Mouse (Mus musculus) spleen, adult 2 months (tissue): ENCODE measurements at regions not wholly inside any gene's neighbourhood (a gene's known extent, or its start where the extent isn't known, plus 50 kb on each side); places are given as distances from the start of the nearest gene placed in this dataset.

ENCODE experiments used
- DNase-seq, 2 experiments: peaks; one replicate each; pipeline versions ENCODE4 v3.0.0 to v3.0.0-alpha.2; 2012 to 2021; ENCODE audit warnings: low spot score in 2 of 2, low read depth in 1 of 2
- H3K27ac ChIP-seq: fragments of 200-500 bp; 2 replicates; pipeline ENCODE4 v1.5.1; 2012; ENCODE audit warnings: low read length, inconsistent platforms; ENCODE audit not compliant: insufficient read depth
- H3K27me3 ChIP-seq: fragments of 200-500 bp; 2 replicates; pipeline ENCODE4 v1.6.1; 2012; ENCODE audit warnings: mild to moderate bottlenecking, moderate library complexity, low read length, inconsistent platforms; ENCODE audit not compliant: control insufficient read depth, insufficient read depth
- H3K36me3 ChIP-seq: fragments of 200-500 bp; 2 replicates; pipeline ENCODE4 v1.6.1; 2012; ENCODE audit warnings: mild to moderate bottlenecking, low read length, inconsistent platforms; ENCODE audit not compliant: control insufficient read depth, insufficient read depth
- H3K4me1 ChIP-seq: fragments of 200-500 bp; 2 replicates; pipeline ENCODE4 v1.6.1; 2011; ENCODE audit warnings: inconsistent platforms; ENCODE audit not compliant: control insufficient read depth, insufficient read depth, insufficient read length
- H3K4me3 ChIP-seq: fragments of 200-500 bp; 2 replicates; pipeline ENCODE4 v1.5.1; 2011; ENCODE audit warnings: mild to moderate bottlenecking, inconsistent platforms; ENCODE audit not compliant: insufficient read depth, insufficient read length; ENCODE audit errors: extremely low read depth
- CTCF ChIP-seq: fragments of 200-500 bp; IDR thresholded peaks from 2 replicates; pipeline ENCODE4 v1.5.1; 2011; ENCODE audit warnings: mild to moderate bottlenecking, inconsistent platforms; ENCODE audit not compliant: insufficient read depth, insufficient read length, insufficient replicate concordance; ENCODE audit errors: extremely low read depth
- POLR2A ChIP-seq: fragments of 200-500 bp; IDR thresholded peaks from 2 replicates; pipeline ENCODE4 v1.6.1; 2011; ENCODE audit warnings: low read depth, low read length, inconsistent platforms
- WGBS: fragments of 180-500 bp; shearing (Covaris S2); methylation state at CpG from one replicate; pipeline ENCODE4 v1.1.7; 2018; 5-methylcytosine and 5-hydroxymethylcytosine counted together

- Histone ChIP-seq H3K27ac (no peak overlapping the region), H3K4me3 (no peak overlapping the region), H3K36me3 (no peaks in the 10 kb centered on the region), H3K4me1 (no peaks in the 10 kb centered on the region), H3K27me3 (no peaks in the 10 kb centered on the region)
- TF ChIP-seq CTCF (no peak), POLR2A (no peak)
- 86% methylated on average over 12 of the region's 12 CpGs for WGBS
- no peak for DNase-seq
These were observed 103.2 kb upstream of the Fstl4 start for GRCm38 (mm10) chr11:52661234-52661633.

- no peaks in the 10 kb centered on the region for H3K4me1 ChIP-seq
- no peak for TF ChIP-seq POLR2A
- TF ChIP-seq CTCF, result no peak
- H3K36me3 ChIP-seq, result no peaks in the 10 kb centered on the region
- H3K27ac ChIP-seq, result no peak overlapping the region
- no peak for DNase-seq
- 86% methylated on average over 15 of the region's 15 CpGs for WGBS
- no peaks in the 10 kb centered on the region for H3K27me3 ChIP-seq
- H3K4me3 ChIP-seq, result no peak overlapping the region
These were observed 102.4 kb upstream of the Fstl4 start for GRCm38 (mm10) chr11:52661894-52662593.

- WGBS, result 71% methylated on average over 1 of the region's 1 CpGs
- no peak for TF ChIP-seq CTCF
These were observed 99.1 kb upstream of the Fstl4 start for GRCm38 (mm10) chr11:52665343-52665742.

GRCm38 (mm10) chr11:52675022-52675421 is 89.4 kb upstream of the Fstl4 start:
- TF ChIP-seq POLR2A, result no peak
- TF ChIP-seq CTCF, result no peak
- Histone ChIP-seq H3K27me3 (no peaks in the 10 kb centered on the region), H3K36me3 (no peaks in the 10 kb centered on the region), H3K4me1 (no peaks in the 10 kb centered on the region), H3K4me3 (no peak overlapping the region), H3K27ac (no peak overlapping the region)
- WGBS, result 59% methylated on average over 6 of the region's 6 CpGs
- DNase-seq, result no peak

More at GRCm38 (mm10) chr11:52665343-52665742, 99.1 kb upstream of the Fstl4 start:
- no peak for DNase-seq
- no peaks in the 10 kb centered on the region for H3K4me1 ChIP-seq
- H3K27me3 ChIP-seq, result no peaks in the 10 kb centered on the region
- H3K4me3 ChIP-seq, result no peak overlapping the region
- no peak overlapping the region for H3K27ac ChIP-seq
- no peaks in the 10 kb centered on the region for H3K36me3 ChIP-seq

GRCm38 (mm10) chr11:52678259-52678658 is 86.2 kb upstream of the Fstl4 start:
- Histone ChIP-seq H3K27ac (no peak overlapping the region), H3K27me3 (no peaks in the 10 kb centered on the region), H3K4me3 (no peak overlapping the region), H3K36me3 (no peaks in the 10 kb centered on the region), H3K4me1 (no peaks in the 10 kb centered on the region)
- WGBS, result 87% methylated on average over 4 of the region's 4 CpGs
- no peak for DNase-seq
- TF ChIP-seq CTCF (no peak), POLR2A (no peak)

GRCm38 (mm10) chr11:52685436-52685835 is 79.0 kb upstream of the Fstl4 start:
- H3K4me3 ChIP-seq, result no peak overlapping the region
- no peak for DNase-seq
- no peak overlapping the region for H3K27ac ChIP-seq
- H3K36me3 ChIP-seq, result no peaks in the 10 kb centered on the region
- H3K4me1 ChIP-seq, result no peaks in the 10 kb centered on the region
- TF ChIP-seq POLR2A, result no peak
- TF ChIP-seq CTCF, result no peak
- H3K27me3 ChIP-seq, result no peaks in the 10 kb centered on the region
- 86% methylated on average over 2 of the region's 2 CpGs for WGBS

- no peak for DNase-seq
- TF ChIP-seq POLR2A (no peak), CTCF (no peak)
- Histone ChIP-seq H3K27me3 (no peaks in the 10 kb centered on the region), H3K36me3 (no peaks in the 10 kb centered on the region), H3K4me1 (no peaks in the 10 kb centered on the region), H3K4me3 (no peak overlapping the region), H3K27ac (no peak overlapping the region)
- 90% methylated on average over 3 of the region's 3 CpGs for WGBS
These were observed 71.7 kb upstream of the Fstl4 start for GRCm38 (mm10) chr11:52692701-52693100.
